Mouse (Mus musculus): Measurements from ENCODE around the gene Ubqln1. TPM values are rescaled to one million over a fixed set of nuclear protein-coding genes. Genes with fewer than 3 reads are reported as not detected.

Ubqln1 gene
- polyA plus RNA-seq, 1 experiment from 2014 or later = 108 TPM

DNA sequence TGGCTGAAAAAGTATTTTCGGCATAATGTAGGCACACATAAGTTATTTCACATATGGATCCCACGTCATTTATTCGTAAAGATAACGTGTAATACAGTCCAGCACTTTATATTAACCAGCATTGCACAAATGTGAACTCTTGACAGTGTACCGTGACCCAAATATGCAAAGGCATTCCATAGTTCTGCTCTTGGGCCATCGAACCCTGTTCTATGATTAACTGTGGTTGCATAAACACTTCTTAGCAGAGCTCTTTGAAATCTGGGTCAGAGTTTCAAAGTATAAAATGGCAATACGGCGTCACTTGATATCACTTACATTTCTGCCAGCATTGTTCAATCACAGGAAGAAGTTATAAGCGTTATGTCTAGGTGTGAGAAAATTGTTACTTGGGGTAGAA, 942 bp upstream of the Ubqln1 start:
- Histone ChIP-seq H3K27me3 (no peaks in the 10 kb centered on the region), H3K36me3 (no peaks in the 10 kb centered on the region), H3K9me3 (no peaks in the 10 kb centered on the region), H3K27ac (peak overlapping the region; percentile 88; the same call in 1 of the 2 replicates), H3K4me3 (peak overlapping the region; percentile 66), H3K4me2 (peak overlapping the region; percentile 68), H3K9ac (no peak overlapping the region), H3K4me1 (peaks cover 18% of the 10 kb centered on the region)
- no peak for ATAC-seq (ENCODE audit: insufficient number of reproducible peaks, low FRiP score, low TSS enrichment, low read depth)
- 82% methylated on average over 9 of the region's 9 CpGs for WGBS

DNA sequence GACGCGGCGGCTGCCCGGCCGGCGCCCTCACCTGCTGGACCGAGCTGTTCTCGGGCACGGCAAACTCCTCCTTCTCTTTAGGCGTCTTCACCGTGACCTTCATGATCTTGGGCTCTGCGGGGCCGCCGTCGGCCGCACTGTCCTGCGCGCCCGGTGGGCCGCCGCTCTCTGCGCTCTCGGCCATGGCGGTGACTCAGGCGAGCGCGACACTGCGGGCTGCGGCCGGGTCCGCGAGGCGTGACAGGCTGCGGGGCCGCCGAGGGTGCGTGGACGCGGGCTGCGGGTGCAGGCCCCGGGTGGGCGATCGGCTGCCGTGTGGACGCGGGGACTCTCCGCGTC, 231 bp downstream of the Ubqln1 start:
- Histone ChIP-seq H3K36me3 (no peaks in the 10 kb centered on the region), H3K9me3 (no peaks in the 10 kb centered on the region), H3K4me1 (peaks cover 18% of the 10 kb centered on the region), H3K4me3 (peak overlapping the region; percentile 66), H3K27me3 (no peaks in the 10 kb centered on the region), H3K4me2 (peak overlapping the region; percentile 68), H3K27ac (peak overlapping the region; percentile 88), H3K9ac (peak overlapping the region; percentile 90)
- WGBS = under 1% methylated on average over 44 of the region's 48 CpGs
- peak; percentile 62 for ATAC-seq (ENCODE audit: insufficient number of reproducible peaks, low FRiP score, low TSS enrichment, low read depth)

DNA sequence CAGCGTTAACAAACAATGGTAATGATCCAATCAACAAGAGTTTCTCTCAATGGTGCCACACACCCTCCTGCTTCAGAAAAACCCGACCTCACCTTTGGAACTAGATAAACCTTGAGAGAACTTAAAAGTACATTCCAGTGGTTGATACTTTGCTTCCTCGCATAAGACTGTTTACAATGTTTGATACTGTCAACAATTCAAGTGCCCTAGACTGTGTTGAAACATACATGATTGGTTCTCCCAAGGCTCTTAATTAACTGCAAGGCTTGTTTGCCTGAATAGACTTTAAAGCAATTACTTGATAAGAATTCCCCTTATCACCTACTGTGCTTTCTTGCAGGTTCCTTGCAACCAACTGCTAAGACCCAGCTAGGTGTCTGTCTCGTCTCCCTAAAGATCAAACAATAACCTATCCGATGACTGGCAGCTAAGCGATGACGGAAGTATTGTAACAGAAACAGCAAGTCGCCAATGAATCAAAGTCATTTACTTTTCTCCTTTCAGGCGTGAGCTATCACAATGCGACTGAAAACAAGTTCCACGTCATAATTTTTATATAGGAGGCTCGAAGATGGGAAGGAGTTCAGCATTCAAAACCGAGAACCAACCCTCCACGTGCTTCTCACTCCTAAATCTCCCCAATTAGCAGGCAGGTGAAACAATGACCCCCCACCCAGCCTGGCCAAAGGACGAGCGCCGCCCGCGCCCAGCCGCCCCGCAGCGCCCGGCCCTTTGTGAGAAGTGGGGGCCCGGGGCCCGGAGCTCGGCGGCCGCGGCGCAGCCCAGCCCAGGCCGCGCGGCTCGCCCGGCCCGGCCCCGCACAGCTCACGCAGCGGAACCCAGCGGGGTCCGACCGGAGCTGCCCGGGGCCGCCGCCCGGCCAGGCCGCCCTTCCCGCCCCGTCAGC, 854 bp downstream of the Ubqln1 start:
- Histone ChIP-seq H3K4me3 (peak overlapping the region; percentile 66), H3K4me1 (peaks cover 18% of the 10 kb centered on the region), H3K9ac (peak overlapping the region; percentile 90), H3K9me3 (no peaks in the 10 kb centered on the region), H3K4me2 (peak overlapping the region; percentile 68), H3K36me3 (no peaks in the 10 kb centered on the region), H3K27me3 (no peaks in the 10 kb centered on the region), H3K27ac (peak overlapping the region; percentile 88)
- 2% methylated on average over 49 of the region's 49 CpGs for WGBS
- peak; percentile 49 for ATAC-seq (ENCODE audit: insufficient number of reproducible peaks, low FRiP score, low TSS enrichment, low read depth)

DNA sequence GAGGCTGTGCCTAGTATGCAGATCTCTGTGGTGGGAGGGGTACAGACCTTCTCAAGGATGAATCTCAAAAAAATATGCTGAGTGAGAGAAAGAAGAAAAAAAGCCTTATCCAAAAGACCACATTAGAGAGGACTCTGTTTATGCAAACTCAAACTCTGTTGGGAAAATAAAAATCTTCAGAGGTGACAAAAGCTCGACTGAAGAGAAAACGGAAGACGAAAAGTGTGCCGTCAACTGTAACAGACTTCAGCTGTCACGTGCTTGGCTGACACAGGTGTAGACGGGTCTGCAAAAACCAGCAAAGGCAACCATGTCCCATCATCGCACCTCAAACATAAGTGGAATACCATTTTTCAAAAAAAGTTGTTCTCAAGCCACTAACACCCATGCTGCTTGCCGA, 1.7 kb downstream of the Ubqln1 start:
- ATAC-seq (ENCODE audit: insufficient number of reproducible peaks, low FRiP score, low TSS enrichment, low read depth) = no peak
- H3K27me3 ChIP-seq = no peaks in the 10 kb centered on the region
- no peak overlapping the region for H3K27ac ChIP-seq
- 61% methylated on average over 8 of the region's 8 CpGs for WGBS
- H3K36me3 ChIP-seq = no peaks in the 10 kb centered on the region
- no peaks in the 10 kb centered on the region for H3K9me3 ChIP-seq
- H3K9ac ChIP-seq = no peak overlapping the region
- peaks cover 18% of the 10 kb centered on the region for H3K4me1 ChIP-seq
- peak overlapping the region; percentile 68 for H3K4me2 ChIP-seq
- peak overlapping the region; percentile 66 for H3K4me3 ChIP-seq

DNA sequence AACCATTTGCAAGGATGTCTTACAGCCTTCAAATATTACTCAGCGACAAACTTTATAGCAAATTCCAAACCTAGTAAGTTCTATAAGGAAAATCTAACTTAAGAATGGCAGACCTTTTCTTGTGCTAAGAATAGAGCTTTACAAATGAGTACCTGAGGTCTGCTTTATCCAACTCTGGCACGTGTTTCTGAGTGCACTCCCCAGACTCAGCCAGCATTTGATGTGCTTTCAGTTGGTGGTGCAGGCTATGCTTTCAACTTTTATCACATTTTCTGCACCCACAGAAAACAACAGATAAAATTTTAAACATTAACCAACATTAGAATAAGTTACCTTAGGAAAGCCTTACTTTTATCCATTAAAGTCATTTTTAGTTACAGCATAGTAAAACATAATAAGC, 2.9 kb downstream of the Ubqln1 start:
- Histone ChIP-seq H3K36me3 (no peaks in the 10 kb centered on the region), H3K4me3 (no peak overlapping the region), H3K27me3 (no peaks in the 10 kb centered on the region), H3K4me2 (no peak overlapping the region), H3K9ac (no peak overlapping the region), H3K4me1 (peaks cover 18% of the 10 kb centered on the region), H3K9me3 (no peaks in the 10 kb centered on the region), H3K27ac (no peak overlapping the region)
- ATAC-seq (ENCODE audit: insufficient number of reproducible peaks, low FRiP score, low TSS enrichment, low read depth) = no peak
- 73% methylated on average over 2 of the region's 2 CpGs for WGBS

DNA sequence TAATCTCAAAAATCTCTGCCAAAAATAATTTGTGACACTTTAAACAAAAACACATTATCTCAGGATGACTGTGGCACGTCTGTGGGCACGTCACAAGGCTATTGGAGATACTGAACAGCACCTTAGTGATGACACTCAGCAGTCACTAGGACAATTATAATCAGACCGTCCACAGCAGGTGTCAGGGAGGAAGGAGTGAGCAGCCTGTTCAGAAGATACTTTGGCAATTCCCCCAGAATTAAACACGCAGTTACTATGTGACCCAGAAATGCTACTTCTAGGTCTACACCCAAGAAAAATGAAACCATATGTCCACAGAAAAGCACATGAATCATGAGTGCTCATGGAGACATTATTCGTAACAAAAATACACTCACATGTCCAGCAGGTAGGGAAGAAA, 5.0 kb downstream of the Ubqln1 start:
- peaks cover 15% of the 10 kb centered on the region for H3K4me1 ChIP-seq
- H3K27me3 ChIP-seq = no peaks in the 10 kb centered on the region
- no peak overlapping the region for H3K27ac ChIP-seq
- no peaks in the 10 kb centered on the region for H3K36me3 ChIP-seq
- no peak overlapping the region for H3K4me2 ChIP-seq
- no peak overlapping the region for H3K4me3 ChIP-seq
- WGBS = 63% methylated on average over 5 of the region's 5 CpGs
- H3K9ac ChIP-seq = no peak overlapping the region
- no peaks in the 10 kb centered on the region for H3K9me3 ChIP-seq
- ATAC-seq (ENCODE audit: insufficient number of reproducible peaks, low FRiP score, low TSS enrichment, low read depth) = no peak

DNA sequence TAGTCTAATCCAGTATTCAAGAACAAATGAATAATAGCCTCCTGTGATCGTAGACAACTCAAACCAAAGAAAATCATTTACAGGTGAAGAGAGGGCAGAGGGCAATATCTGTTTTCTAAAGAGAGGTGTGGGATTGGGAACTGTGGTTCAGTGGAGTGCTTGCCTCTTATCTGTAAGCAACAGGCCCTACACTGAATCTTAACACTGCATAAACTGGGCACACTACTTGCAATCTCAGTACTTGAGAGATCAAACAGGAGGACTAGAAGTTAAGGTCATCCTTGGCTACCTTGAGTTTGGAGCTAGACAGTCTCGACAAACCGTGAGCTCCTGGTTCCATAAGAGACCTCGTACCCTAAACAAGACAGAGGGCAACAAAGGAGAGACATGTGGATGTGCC, 9.4 kb downstream of the Ubqln1 start:
- no peaks in the 10 kb centered on the region for H3K9me3 ChIP-seq
- no peak for ATAC-seq (ENCODE audit: insufficient number of reproducible peaks, low FRiP score, low TSS enrichment, low read depth)
- H3K4me3 ChIP-seq = no peak overlapping the region
- H3K27ac ChIP-seq = no peak overlapping the region
- H3K4me1 ChIP-seq = peaks cover 2% of the 10 kb centered on the region; the same call in 1 of the 2 replicates
- no peak overlapping the region for H3K4me2 ChIP-seq
- 86% methylated on average over 4 of the region's 4 CpGs for WGBS
- H3K27me3 ChIP-seq = no peaks in the 10 kb centered on the region
- H3K9ac ChIP-seq = no peak overlapping the region
- no peaks in the 10 kb centered on the region for H3K36me3 ChIP-seq

DNA sequence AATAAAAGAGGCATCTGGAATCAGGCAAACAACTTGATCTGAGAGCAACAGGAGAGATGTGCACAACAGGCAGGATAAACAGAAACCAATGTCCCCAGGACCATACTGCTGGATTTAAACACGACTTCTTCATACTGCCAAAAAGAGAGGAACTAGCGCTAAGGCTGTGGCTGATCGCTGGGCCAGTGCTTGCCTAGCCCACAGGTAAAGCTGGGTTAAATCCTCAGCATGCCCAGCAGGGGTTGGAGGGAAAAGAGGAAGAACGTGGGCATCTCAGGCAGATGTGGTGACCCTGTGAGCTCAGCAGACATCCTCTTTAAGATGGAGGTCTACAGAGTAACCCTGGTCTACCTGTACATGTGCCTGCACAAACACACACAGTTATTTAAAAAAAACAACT, 10.5 kb downstream of the Ubqln1 start:
- WGBS = 51% methylated on average over 4 of the region's 4 CpGs
- no peak overlapping the region for H3K9ac ChIP-seq

DNA sequence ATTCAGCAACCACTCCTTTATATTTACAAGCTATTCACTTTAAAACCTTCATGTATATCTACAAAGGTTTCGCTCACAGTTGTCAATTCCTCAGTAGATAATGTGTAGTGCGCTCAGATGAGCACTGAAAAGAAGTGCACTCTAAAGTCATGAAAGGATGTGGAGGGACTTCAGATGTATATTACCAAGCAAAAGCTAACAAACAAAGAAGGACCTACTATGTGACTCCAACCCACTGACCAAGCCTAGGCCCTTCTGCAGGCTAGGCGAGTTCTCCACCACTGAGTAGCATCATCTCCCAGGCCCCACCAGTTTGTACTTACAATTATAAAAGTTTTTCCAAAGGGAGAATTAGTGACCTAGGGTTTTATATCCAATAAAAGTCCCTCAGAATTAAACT, 11.3 kb downstream of the Ubqln1 start:
- ATAC-seq (ENCODE audit: insufficient number of reproducible peaks, low FRiP score, low TSS enrichment, low read depth) = no peak
- Histone ChIP-seq H3K27me3 (no peaks in the 10 kb centered on the region), H3K36me3 (no peaks in the 10 kb centered on the region), H3K9me3 (no peaks in the 10 kb centered on the region), H3K4me3 (no peak overlapping the region), H3K27ac (no peak overlapping the region), H3K4me1 (peaks cover 2% of the 10 kb centered on the region; the same call in 1 of the 2 replicates), H3K4me2 (no peak overlapping the region), H3K9ac (no peak overlapping the region)
- 93% methylated on average over 3 of the region's 3 CpGs for WGBS

More for the DNA sequence above, 10.5 kb downstream of the Ubqln1 start:
- no peaks in the 10 kb centered on the region for H3K9me3 ChIP-seq
- no peak overlapping the region for H3K4me3 ChIP-seq
- no peak overlapping the region for H3K27ac ChIP-seq
- ATAC-seq (ENCODE audit: insufficient number of reproducible peaks, low FRiP score, low TSS enrichment, low read depth) = no peak
- peaks cover 2% of the 10 kb centered on the region; the same call in 1 of the 2 replicates for H3K4me1 ChIP-seq
- no peaks in the 10 kb centered on the region for H3K36me3 ChIP-seq
- no peaks in the 10 kb centered on the region for H3K27me3 ChIP-seq
- no peak overlapping the region for H3K4me2 ChIP-seq

DNA sequence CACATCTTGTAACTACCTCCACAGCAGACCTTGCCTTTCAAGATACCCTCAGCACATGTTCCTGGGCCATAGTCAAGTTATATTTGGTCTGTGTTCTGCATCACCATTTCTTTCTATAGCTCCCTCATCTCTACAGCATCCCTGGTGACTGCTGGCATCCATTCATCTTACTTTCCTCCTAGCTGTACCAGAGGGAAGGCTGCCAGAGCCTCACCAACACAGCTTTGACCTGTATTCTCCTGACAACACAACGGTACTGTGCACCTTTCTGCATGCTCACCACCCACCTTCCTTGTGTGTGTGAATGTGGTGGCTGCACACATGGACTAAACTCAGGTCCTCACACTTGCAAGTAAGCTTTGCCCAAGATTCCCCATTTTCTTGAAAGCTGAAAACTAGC, 12.6 kb downstream of the Ubqln1 start:
- Histone ChIP-seq H3K27ac (no peak overlapping the region), H3K36me3 (peaks cover 3% of the 10 kb centered on the region; the same call in 1 of the 2 replicates), H3K27me3 (no peaks in the 10 kb centered on the region), H3K4me2 (no peak overlapping the region), H3K4me3 (no peak overlapping the region), H3K9ac (no peak overlapping the region), H3K4me1 (peaks cover 5% of the 10 kb centered on the region; the same call in 1 of the 2 replicates), H3K9me3 (no peaks in the 10 kb centered on the region)
- no peak for ATAC-seq (ENCODE audit: insufficient number of reproducible peaks, low FRiP score, low TSS enrichment, low read depth)
- WGBS = 92% methylated on average over 1 of the region's 1 CpGs

DNA sequence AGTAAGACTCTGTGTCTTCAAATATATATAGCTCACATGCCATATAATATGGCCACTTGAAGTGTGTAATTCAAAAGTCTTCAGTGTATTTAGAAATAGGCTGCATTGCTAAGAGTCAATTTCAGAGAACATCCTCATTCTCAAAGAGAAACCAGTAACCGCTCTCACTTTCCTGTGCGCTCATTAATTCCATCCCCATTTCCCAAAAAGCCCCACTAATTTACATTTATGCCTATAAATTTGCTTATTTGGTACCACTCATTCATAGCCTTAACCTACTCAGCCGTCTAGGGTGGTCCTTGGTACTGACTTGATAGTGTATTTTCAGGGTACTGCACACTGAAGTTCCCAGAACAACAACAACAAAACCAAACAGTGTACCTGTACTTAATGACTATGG, 13.5 kb downstream of the Ubqln1 start:
- H3K9ac ChIP-seq = no peak overlapping the region
- 93% methylated on average over 3 of the region's 3 CpGs for WGBS
- H3K36me3 ChIP-seq = peaks cover 13% of the 10 kb centered on the region; the same call in 1 of the 2 replicates
- H3K27ac ChIP-seq = no peak overlapping the region
- no peak overlapping the region for H3K4me2 ChIP-seq
- no peak overlapping the region for H3K4me3 ChIP-seq
- H3K27me3 ChIP-seq = no peaks in the 10 kb centered on the region
- peaks cover 5% of the 10 kb centered on the region; the same call in 1 of the 2 replicates for H3K4me1 ChIP-seq
- H3K9me3 ChIP-seq = no peaks in the 10 kb centered on the region
- no peak for ATAC-seq (ENCODE audit: insufficient number of reproducible peaks, low FRiP score, low TSS enrichment, low read depth)

DNA sequence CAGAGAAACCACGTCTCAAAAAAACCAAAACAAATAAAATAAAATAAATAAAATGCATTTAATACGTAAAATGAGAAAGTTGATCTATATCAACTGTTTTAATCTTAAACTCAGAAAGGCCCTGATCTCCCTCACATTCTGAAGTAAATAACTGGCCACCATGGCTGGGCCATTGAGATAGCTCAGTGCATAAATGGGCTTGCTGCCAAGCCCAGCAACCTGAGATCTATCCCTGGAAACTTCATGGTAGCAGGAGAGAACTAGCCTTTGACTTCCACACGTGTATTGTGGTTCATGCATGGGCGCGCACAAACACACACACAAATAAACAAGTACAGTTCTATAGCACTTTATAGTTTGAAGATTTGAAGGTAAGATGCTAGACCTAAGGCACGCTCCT, 14.1 kb downstream of the Ubqln1 start:
- H3K36me3 ChIP-seq = peaks cover 16% of the 10 kb centered on the region; the same call in 1 of the 2 replicates
- no peak overlapping the region for H3K9ac ChIP-seq
- no peak for ATAC-seq (ENCODE audit: insufficient number of reproducible peaks, low FRiP score, low TSS enrichment, low read depth)
- no peak overlapping the region for H3K27ac ChIP-seq
- no peaks in the 10 kb centered on the region for H3K27me3 ChIP-seq
- H3K4me2 ChIP-seq = no peak overlapping the region
- H3K4me1 ChIP-seq = peaks cover 5% of the 10 kb centered on the region; the same call in 1 of the 2 replicates
- H3K4me3 ChIP-seq = no peak overlapping the region
- no peaks in the 10 kb centered on the region for H3K9me3 ChIP-seq
- WGBS = 81% methylated on average over 6 of the region's 6 CpGs
